Mouse (Mus musculus): ENCODE data around the gene Dnm3. TPM values are rescaled to one million over a fixed set of nuclear protein-coding genes. Genes with fewer than 3 reads are reported as not detected.

The Dnm3 gene
- polyA plus RNA-seq, 1 experiment from 2014 or later, result 27.7 TPM

DNA sequence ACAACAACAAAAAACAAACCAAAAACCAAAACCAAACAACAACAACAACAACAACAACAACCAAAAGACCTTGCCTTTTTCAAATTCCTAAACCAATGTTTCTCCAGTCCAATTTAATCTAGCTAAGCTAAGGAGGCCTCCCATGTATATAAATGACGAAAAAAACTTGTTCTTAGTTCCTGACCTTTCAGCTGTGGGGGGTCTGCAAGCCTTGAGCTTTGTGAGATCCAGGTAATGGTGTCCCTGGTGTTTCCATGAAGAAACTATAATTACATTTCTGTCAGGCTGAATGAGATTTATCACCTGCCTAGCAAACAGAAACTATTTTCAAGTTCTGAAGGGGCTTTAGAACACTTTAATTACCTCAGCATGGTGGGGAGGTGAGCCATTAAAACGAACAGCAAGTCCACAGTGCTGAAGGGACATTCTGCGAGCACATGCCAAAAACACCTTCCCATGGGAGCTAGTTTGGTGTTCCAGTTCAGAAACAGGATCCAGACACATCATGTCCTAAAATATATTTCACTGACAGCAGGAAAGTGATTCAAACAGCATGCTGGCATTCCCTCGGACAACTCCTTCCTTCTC, 493.8 kb downstream of the Dnm3 start:
- Histone ChIP-seq H3K36me3 (no peaks in the 10 kb centered on the region), H3K4me1 (peaks cover 35% of the 10 kb centered on the region), H3K9ac (no peak overlapping the region), H3K9me3 (no peaks in the 10 kb centered on the region), H3K4me3 (no peak overlapping the region), H3K4me2 (no peak overlapping the region), H3K27me3 (no peaks in the 10 kb centered on the region), H3K27ac (peak overlapping the region; percentile 55; the same call in 1 of the 2 replicates)
- ATAC-seq (ENCODE audit: insufficient number of reproducible peaks, insufficient read depth, low FRiP score, low TSS enrichment, low read depth), result no peak
- WGBS, result 27% methylated on average over 4 of the region's 4 CpGs

DNA sequence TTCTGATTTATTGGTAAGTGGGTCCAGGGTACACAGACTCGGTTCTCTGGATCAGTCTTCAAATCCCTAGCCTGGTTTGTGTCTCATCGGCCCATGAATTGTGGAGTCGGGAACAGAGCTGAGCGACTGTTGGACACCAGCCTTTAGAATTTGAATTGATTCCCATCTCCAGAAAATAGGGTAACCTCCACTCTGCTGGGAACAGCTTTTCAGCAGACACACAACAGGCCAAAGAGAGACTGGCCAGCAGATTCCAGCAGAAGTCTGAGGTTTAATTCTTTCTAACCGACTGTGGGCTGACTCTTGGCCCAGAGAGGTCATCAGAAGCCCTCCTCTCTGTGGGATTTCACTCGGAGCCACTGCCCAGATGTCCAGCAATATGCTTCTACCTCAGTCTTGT, 494.4 kb downstream of the Dnm3 start:
- 70% methylated on average over 6 of the region's 6 CpGs for WGBS
- H3K27me3 ChIP-seq, result no peaks in the 10 kb centered on the region
- no peak for ATAC-seq (ENCODE audit: insufficient number of reproducible peaks, insufficient read depth, low FRiP score, low TSS enrichment, low read depth)
- H3K4me1 ChIP-seq, result peaks cover 35% of the 10 kb centered on the region
- H3K9ac ChIP-seq, result no peak overlapping the region
- no peaks in the 10 kb centered on the region for H3K36me3 ChIP-seq
- peak overlapping the region; percentile 34; the same call in 1 of the 2 replicates for H3K27ac ChIP-seq
- H3K4me2 ChIP-seq, result no peak overlapping the region
- no peaks in the 10 kb centered on the region for H3K9me3 ChIP-seq
- no peak overlapping the region for H3K4me3 ChIP-seq

DNA sequence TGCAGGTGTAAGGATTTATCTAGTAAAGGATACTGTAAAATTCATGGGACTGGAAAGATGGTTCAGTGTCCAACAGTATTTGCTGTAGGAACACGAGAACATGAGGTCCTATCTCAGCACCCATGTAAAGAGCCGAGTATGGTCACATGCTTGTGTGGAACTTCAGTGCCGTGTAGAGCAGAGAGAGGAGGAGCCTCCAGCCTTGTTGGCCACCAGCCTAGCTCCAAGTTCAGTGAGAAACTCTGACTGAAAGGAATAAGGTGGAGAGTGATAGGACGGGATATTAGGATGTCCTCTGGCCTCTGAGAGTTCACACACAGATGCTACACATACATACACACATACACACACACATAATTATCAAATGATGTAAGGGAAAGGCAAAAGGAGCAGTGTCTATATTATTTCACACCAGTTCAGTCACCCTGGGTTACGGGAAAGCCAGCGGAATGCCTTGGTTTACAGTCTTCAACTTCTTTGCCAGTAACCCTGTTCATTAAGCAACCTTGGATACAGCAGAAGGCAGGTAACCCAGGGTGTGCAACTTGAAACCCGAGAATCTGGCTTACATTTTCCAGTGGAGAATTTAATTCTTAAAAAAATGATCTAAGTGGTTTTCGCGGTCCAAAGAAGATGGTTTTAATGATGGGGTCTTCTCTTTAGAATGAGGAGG, 497.1 kb downstream of the Dnm3 start:
- Histone ChIP-seq H3K4me2 (0 out of 2 replicates have a peak overlapping the region, but pooled peaks have one; percentile 7), H3K9ac (no peak overlapping the region), H3K4me3 (no peak overlapping the region), H3K4me1 (peaks cover 60% of the 10 kb centered on the region), H3K9me3 (no peaks in the 10 kb centered on the region), H3K27me3 (no peaks in the 10 kb centered on the region), H3K27ac (peak overlapping the region; percentile 82), H3K36me3 (no peaks in the 10 kb centered on the region)
- no peak for ATAC-seq (ENCODE audit: insufficient number of reproducible peaks, insufficient read depth, low FRiP score, low TSS enrichment, low read depth)
- WGBS, result 52% methylated on average over 9 of the region's 9 CpGs

DNA sequence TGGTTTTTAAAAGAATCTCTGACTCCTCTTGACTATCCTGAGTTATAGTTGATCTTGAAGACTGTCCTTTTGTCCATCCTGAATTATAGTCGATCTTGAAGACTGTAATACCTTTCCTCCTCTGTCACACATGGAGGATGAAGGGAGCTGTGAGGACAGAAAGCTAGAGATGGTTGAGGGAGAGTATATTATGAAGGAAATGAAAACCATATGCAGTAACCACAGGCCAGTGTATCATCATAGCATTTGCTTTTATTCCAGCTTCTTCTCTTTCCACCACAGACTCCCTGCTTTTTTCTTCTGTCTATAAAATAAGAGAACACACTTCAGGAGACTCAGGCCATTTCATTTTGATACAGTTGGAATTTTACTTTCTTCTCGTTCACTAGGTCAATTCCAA, 497.8 kb downstream of the Dnm3 start:
- no peak for ATAC-seq (ENCODE audit: insufficient number of reproducible peaks, insufficient read depth, low FRiP score, low TSS enrichment, low read depth)
- Histone ChIP-seq H3K27ac (peak overlapping the region; percentile 82; the same call in 1 of the 2 replicates), H3K27me3 (no peaks in the 10 kb centered on the region), H3K4me1 (peaks cover 60% of the 10 kb centered on the region), H3K4me2 (no peak overlapping the region), H3K4me3 (no peak overlapping the region), H3K9me3 (no peaks in the 10 kb centered on the region), H3K36me3 (no peaks in the 10 kb centered on the region), H3K9ac (no peak overlapping the region)
- 44% methylated on average over 2 of the region's 2 CpGs for WGBS

DNA sequence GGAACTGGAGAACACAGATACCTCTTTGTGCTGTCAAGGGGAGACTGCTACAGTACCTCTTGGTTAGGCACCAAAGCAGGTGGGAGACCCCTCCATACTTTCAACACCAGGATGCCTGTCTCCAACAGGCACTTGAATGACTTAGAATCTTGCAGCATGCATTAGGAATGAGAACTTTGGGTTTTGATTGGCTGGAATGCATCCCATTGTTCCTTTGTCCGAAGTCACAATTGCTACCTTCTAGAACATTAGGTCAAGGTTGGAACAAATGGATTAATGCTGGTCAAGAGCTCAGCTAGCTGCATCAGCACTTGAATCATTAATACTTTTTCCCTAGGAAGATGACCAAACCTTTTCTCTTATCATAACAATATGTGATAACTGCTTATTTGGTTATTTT, 498.3 kb downstream of the Dnm3 start, which contains the start of gene 4930558K02Rik:
4930558K02Rik (minus strand) TSS at position 101 of the 400 bp plus-strand sequence.
- WGBS, result 78% methylated on average over 1 of the region's 1 CpGs
- Histone ChIP-seq H3K36me3 (no peaks in the 10 kb centered on the region), H3K9me3 (no peaks in the 10 kb centered on the region), H3K4me3 (no peak within 1 kb of the TSS), H3K9ac (no peak within 1 kb of the TSS), H3K4me2 (no peak within 1 kb of the TSS), H3K27me3 (no peaks in the 10 kb centered on the region), H3K4me1 (peaks cover 60% of the 10 kb centered on the region), H3K27ac (peak within 1 kb of the TSS; percentile 82)
- no peak for ATAC-seq (ENCODE audit: insufficient number of reproducible peaks, insufficient read depth, low FRiP score, low TSS enrichment, low read depth)

DNA sequence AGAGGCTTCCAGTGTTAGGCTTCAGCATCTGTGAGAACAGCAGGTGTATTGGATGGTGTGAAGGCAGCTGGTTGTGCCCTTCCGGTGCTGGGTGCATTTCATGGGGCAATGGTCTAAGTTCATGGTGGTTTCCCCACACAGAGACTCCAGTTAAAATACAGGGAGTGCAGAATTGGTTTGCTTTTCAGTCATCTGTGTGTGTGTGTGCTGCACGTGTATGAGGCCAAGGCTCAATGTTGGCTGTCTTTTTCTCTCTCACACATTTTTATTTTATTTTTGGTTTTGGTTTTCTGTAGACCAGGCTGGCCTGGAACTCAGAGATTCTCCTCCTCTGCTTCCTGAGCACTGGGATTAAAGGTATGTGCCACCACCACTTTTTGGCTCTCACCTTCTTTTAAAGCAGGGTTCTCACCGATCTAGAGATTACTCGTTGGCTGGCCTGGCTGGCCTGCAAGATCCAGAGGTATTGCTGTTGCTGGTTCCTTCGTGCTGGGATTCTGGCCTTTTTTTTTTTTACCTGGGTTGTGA, 499.6 kb downstream of the Dnm3 start:
- no peak for ATAC-seq (ENCODE audit: insufficient number of reproducible peaks, insufficient read depth, low FRiP score, low TSS enrichment, low read depth)
- no peak overlapping the region for H3K9ac ChIP-seq
- peaks cover 61% of the 10 kb centered on the region for H3K4me1 ChIP-seq
- H3K27ac ChIP-seq, result peak overlapping the region; percentile 81
- no peak overlapping the region for H3K4me2 ChIP-seq
- no peaks in the 10 kb centered on the region for H3K36me3 ChIP-seq
- H3K27me3 ChIP-seq, result no peaks in the 10 kb centered on the region
- no peaks in the 10 kb centered on the region for H3K9me3 ChIP-seq
- WGBS, result 78% methylated on average over 5 of the region's 5 CpGs
- no peak overlapping the region for H3K4me3 ChIP-seq

DNA sequence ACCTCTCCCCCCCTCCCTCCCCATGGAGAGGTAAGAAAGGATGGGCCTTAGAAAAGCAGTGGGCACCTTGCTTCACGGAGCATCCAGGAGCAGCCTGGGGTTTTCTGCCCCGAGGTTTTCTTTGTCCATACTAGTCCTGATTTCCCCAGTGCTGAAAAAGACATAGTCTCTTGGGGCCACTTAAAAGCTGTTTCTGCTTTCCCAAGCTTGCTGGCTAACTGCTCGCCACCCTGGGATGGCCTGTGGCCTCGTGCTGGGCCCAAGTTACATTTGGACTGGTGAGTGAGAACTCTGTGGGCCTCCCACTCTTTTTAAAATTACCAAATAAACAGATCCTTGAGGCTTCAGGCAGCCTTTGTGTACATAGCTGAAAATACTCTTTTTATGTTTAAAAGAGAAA, 500.5 kb downstream of the Dnm3 start:
- no peak overlapping the region for H3K4me3 ChIP-seq
- no peak overlapping the region for H3K4me2 ChIP-seq
- 49% methylated on average over 4 of the region's 4 CpGs for WGBS
- no peak for ATAC-seq (ENCODE audit: insufficient number of reproducible peaks, insufficient read depth, low FRiP score, low TSS enrichment, low read depth)
- H3K4me1 ChIP-seq, result peaks cover 54% of the 10 kb centered on the region
- H3K36me3 ChIP-seq, result no peaks in the 10 kb centered on the region
- H3K27ac ChIP-seq, result peak overlapping the region; percentile 81
- no peaks in the 10 kb centered on the region for H3K9me3 ChIP-seq
- H3K9ac ChIP-seq, result peak overlapping the region; percentile 45; the same call in 1 of the 2 replicates
- no peaks in the 10 kb centered on the region for H3K27me3 ChIP-seq

DNA sequence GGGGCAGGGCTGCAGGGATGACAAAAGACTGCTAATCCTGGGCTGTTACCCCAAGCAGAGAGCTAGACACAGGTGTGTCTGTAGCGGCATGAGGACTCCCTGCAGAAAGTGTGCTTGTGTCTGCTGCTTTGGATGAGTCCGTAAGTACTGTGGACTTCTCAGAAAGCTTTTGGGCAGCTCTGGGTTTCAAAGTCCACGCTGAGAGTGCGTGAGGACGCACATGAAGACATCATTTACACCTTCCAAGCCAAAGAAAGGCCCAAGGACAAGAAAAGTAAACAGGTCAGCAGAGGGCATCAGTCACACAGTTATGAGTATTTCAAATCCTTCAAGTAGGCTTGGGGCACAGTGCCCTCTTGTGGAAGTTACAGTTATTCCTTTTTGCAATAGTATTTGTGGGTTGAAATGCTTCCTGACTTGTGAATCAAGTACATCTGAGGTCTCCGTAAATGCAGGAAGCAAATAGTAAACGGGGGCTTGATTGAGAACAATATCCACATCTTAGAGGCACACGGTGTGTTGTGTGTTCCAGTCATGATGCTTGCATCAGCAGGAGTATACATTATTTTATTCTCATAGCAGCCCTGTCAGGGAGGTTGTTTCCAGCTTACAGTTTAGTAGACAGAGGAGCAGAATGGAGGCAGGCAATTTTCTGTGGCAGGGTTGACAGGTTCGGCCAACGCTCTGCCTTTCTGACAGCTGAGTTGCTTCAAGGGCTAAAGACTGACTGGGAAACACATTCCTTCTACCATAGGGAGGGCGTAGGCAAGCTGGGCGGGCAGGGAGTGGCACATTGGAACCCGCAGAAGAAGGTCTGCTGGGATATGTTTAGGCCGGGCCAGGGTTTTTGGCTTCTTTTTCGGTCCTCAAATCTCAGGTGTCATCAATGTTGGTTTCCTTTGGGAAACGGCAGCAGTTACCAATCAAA, 501.3 kb downstream of the Dnm3 start:
- ATAC-seq (ENCODE audit: insufficient number of reproducible peaks, insufficient read depth, low FRiP score, low TSS enrichment, low read depth), result no peak

DNA sequence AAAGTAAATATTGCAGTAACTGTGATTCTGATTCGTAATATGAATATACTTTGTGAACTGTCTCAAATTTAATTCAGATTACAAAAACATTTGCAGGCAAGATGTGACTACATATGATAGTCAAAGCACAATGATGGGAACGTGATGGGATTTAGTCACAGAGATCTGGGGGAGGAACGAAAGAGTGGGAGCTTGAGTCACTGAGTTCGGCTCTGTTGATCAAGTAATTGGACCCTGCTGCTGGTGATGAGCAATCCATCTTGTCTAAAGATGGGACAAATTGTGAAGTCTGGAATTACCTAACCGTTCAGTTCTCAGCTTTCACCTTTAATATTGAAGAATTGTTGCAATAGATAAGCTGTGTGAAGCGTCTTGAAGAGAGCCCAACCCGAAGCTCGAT, 505.6 kb downstream of the Dnm3 start:
- H3K4me1 ChIP-seq, result peaks cover 42% of the 10 kb centered on the region

More for the DNA sequence above, 501.3 kb downstream of the Dnm3 start:
- peaks cover 54% of the 10 kb centered on the region for H3K4me1 ChIP-seq
- 27% methylated on average over 16 of the region's 16 CpGs for WGBS
- no peak overlapping the region for H3K4me3 ChIP-seq
- peak overlapping the region; percentile 81 for H3K27ac ChIP-seq
- no peaks in the 10 kb centered on the region for H3K9me3 ChIP-seq
- H3K27me3 ChIP-seq, result no peaks in the 10 kb centered on the region
- peak overlapping the region; percentile 52; the same call in 1 of the 2 replicates for H3K9ac ChIP-seq
- peaks cover 4% of the 10 kb centered on the region; the same call in 1 of the 2 replicates for H3K36me3 ChIP-seq
- no peak overlapping the region for H3K4me2 ChIP-seq

DNA sequence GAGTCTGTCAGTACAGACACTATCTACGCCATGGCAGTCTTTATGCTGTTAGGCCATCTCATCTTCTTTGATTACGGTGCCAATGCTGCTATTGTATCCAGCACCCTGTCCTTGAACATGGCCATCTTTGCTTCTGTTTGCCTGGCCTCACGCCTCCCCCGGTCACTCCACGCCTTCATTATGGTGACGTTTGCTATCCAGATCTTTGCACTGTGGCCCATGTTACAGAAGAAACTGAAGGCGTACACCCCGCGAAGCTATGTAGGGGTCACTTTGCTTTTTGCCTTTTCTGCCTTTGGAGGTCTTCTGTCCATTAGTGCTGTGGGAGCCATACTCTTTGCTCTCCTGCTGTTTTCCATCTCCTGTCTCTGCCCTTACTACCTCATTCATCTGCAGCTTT, 507.0 kb downstream of the Dnm3 start:
- H3K4me2 ChIP-seq, result no peak overlapping the region
- no peak overlapping the region for H3K4me3 ChIP-seq
- ATAC-seq (ENCODE audit: insufficient number of reproducible peaks, insufficient read depth, low FRiP score, low TSS enrichment, low read depth), result no peak
- 96% methylated on average over 9 of the region's 9 CpGs for WGBS
- no peak overlapping the region for H3K27ac ChIP-seq
- peaks cover 30% of the 10 kb centered on the region for H3K4me1 ChIP-seq
- H3K9me3 ChIP-seq, result no peaks in the 10 kb centered on the region
- H3K27me3 ChIP-seq, result no peaks in the 10 kb centered on the region
- H3K36me3 ChIP-seq, result peaks cover 13% of the 10 kb centered on the region
- no peak overlapping the region for H3K9ac ChIP-seq

More for the DNA sequence above, 505.6 kb downstream of the Dnm3 start:
- H3K27me3 ChIP-seq, result no peaks in the 10 kb centered on the region
- no peaks in the 10 kb centered on the region for H3K9me3 ChIP-seq
- no peak overlapping the region for H3K4me2 ChIP-seq
- no peak overlapping the region for H3K27ac ChIP-seq
- WGBS, result 80% methylated on average over 8 of the region's 8 CpGs
- no peak overlapping the region for H3K4me3 ChIP-seq
- no peak overlapping the region for H3K9ac ChIP-seq
- H3K36me3 ChIP-seq, result peaks cover 13% of the 10 kb centered on the region
- ATAC-seq (ENCODE audit: insufficient number of reproducible peaks, insufficient read depth, low FRiP score, low TSS enrichment, low read depth), result no peak
